Mouse (Mus musculus): ENCODE data around the gene Pigp. TPM values are rescaled to one million over a fixed set of nuclear protein-coding genes. Genes with fewer than 3 reads are reported as not detected.

Pigp gene
- polyA plus RNA-seq, 1 experiment from 2014 or later = 104 TPM

- Histone ChIP-seq H3K36me3 (no peaks in the 10 kb centered on the region), H3K4me2 (no peak overlapping the region), H3K9ac (no peak overlapping the region), H3K27ac (replicated peaks) (no peak overlapping the region), H3K4me3 (no peak overlapping the region), H3K9me3 (no peaks in the 10 kb centered on the region), H3K27me3 (peaks cover 31% of the 10 kb centered on the region), H3K4me1 (replicated peaks) (peaks cover 23% of the 10 kb centered on the region)
- WGBS = 44% methylated on average over 5 of the region's 5 CpGs
- no peak for ATAC-seq (ENCODE audit: low FRiP score, low read depth)
Measured at GRCm38 (mm10) chr16:94330429-94330828, 41.2 kb downstream of the Pigp start.

- Histone ChIP-seq H3K9ac (no peak overlapping the region), H3K36me3 (no peaks in the 10 kb centered on the region), H3K9me3 (no peaks in the 10 kb centered on the region), H3K4me3 (peak overlapping the region; percentile 34), H3K4me1 (replicated peaks) (peaks cover 23% of the 10 kb centered on the region), H3K4me2 (peak overlapping the region; percentile 57), H3K27ac (replicated peaks) (no peak overlapping the region), H3K27me3 (peaks cover 31% of the 10 kb centered on the region)
- no peak for ATAC-seq (ENCODE audit: low FRiP score, low read depth)
- 10% methylated on average over 25 of the region's 25 CpGs for WGBS
Measured at GRCm38 (mm10) chr16:94328881-94329867, 42.5 kb downstream of the Pigp start.

- H3K27ac ChIP-seq (replicated peaks) = no peak within 1 kb of the TSS
- under 1% methylated on average over 63 of the region's 63 CpGs for WGBS
- ATAC-seq (ENCODE audit: low FRiP score, low read depth) = no peak
- H3K36me3 ChIP-seq = no peaks in the 10 kb centered on the region
- H3K4me2 ChIP-seq = peak within 1 kb of the TSS; percentile 57
- H3K9me3 ChIP-seq = no peaks in the 10 kb centered on the region
- H3K27me3 ChIP-seq = peaks cover 31% of the 10 kb centered on the region
- peaks cover 23% of the 10 kb centered on the region for H3K4me1 ChIP-seq (replicated peaks)
- no peak within 1 kb of the TSS for H3K9ac ChIP-seq
- peak within 1 kb of the TSS; percentile 34 for H3K4me3 ChIP-seq
Measured at GRCm38 (mm10) chr16:94327781-94328711, 43.6 kb downstream of the Pigp start, which contains the start of gene Ripply3. Ripply3 (plus strand) TSS chr16:94328420.

- no peaks in the 10 kb centered on the region for H3K9me3 ChIP-seq
- H3K36me3 ChIP-seq = no peaks in the 10 kb centered on the region
- H3K4me2 ChIP-seq = no peak overlapping the region
- H3K27me3 ChIP-seq = peaks cover 31% of the 10 kb centered on the region
- H3K9ac ChIP-seq = no peak overlapping the region
- no peak for ATAC-seq (ENCODE audit: low FRiP score, low read depth)
- peaks cover 23% of the 10 kb centered on the region for H3K4me1 ChIP-seq (replicated peaks)
- H3K27ac ChIP-seq (replicated peaks) = no peak overlapping the region
- H3K4me3 ChIP-seq = no peak overlapping the region
- WGBS = 90% methylated on average over 3 of the region's 3 CpGs
Measured at GRCm38 (mm10) chr16:94326008-94326407, 45.6 kb downstream of the Pigp start.

- Histone ChIP-seq H3K9me3 (no peaks in the 10 kb centered on the region), H3K4me3 (no peak overlapping the region), H3K4me2 (no peak overlapping the region), H3K27ac (replicated peaks) (no peak overlapping the region), H3K9ac (no peak overlapping the region), H3K4me1 (replicated peaks) (peaks cover 12% of the 10 kb centered on the region), H3K27me3 (peaks cover 19% of the 10 kb centered on the region), H3K36me3 (no peaks in the 10 kb centered on the region)
- ATAC-seq (ENCODE audit: low FRiP score, low read depth) = no peak
- WGBS = 71% methylated on average over 5 of the region's 5 CpGs
Measured at GRCm38 (mm10) chr16:94323681-94324080, 48.0 kb downstream of the Pigp start.

- WGBS = 85% methylated on average over 5 of the region's 5 CpGs
- H3K27me3 ChIP-seq = no peaks in the 10 kb centered on the region
Measured at GRCm38 (mm10) chr16:94320223-94320622, 51.4 kb downstream of the Pigp start.

GRCm38 (mm10) chr16:94317752-94318151 is 53.9 kb downstream of the Pigp start:
- no peak overlapping the region for H3K27ac ChIP-seq (replicated peaks)
- no peaks in the 10 kb centered on the region for H3K27me3 ChIP-seq
- H3K36me3 ChIP-seq = no peaks in the 10 kb centered on the region
- no peak overlapping the region for H3K9ac ChIP-seq
- H3K4me1 ChIP-seq (replicated peaks) = peaks cover 11% of the 10 kb centered on the region
- H3K9me3 ChIP-seq = no peaks in the 10 kb centered on the region
- 85% methylated on average over 5 of the region's 5 CpGs for WGBS
- ATAC-seq (ENCODE audit: low FRiP score, low read depth) = no peak
- H3K4me3 ChIP-seq = no peak overlapping the region
- no peak overlapping the region for H3K4me2 ChIP-seq

More at GRCm38 (mm10) chr16:94320223-94320622, 51.4 kb downstream of the Pigp start:
- Histone ChIP-seq H3K9ac (no peak overlapping the region), H3K9me3 (no peaks in the 10 kb centered on the region), H3K4me1 (replicated peaks) (no peaks in the 10 kb centered on the region), H3K4me2 (no peak overlapping the region), H3K4me3 (no peak overlapping the region), H3K27ac (replicated peaks) (no peak overlapping the region), H3K36me3 (no peaks in the 10 kb centered on the region)
- ATAC-seq (ENCODE audit: low FRiP score, low read depth) = no peak

GRCm38 (mm10) chr16:94315215-94315614 is 56.4 kb downstream of the Pigp start:
- H3K4me3 ChIP-seq = no peak overlapping the region
- no peak for ATAC-seq (ENCODE audit: low FRiP score, low read depth)
- H3K9ac ChIP-seq = no peak overlapping the region
- 48% methylated on average over 1 of the region's 1 CpGs for WGBS
- peaks cover 22% of the 10 kb centered on the region for H3K4me1 ChIP-seq (replicated peaks)
- no peaks in the 10 kb centered on the region for H3K27me3 ChIP-seq
- H3K36me3 ChIP-seq = no peaks in the 10 kb centered on the region
- H3K27ac ChIP-seq (replicated peaks) = no peak overlapping the region
- H3K9me3 ChIP-seq = no peaks in the 10 kb centered on the region
- no peak overlapping the region for H3K4me2 ChIP-seq

- Histone ChIP-seq H3K36me3 (no peaks in the 10 kb centered on the region), H3K4me3 (no peak overlapping the region), H3K27me3 (no peaks in the 10 kb centered on the region), H3K9ac (no peak overlapping the region), H3K27ac (replicated peaks) (peak overlapping the region; percentile 100), H3K9me3 (no peaks in the 10 kb centered on the region), H3K4me1 (replicated peaks) (peaks cover 22% of the 10 kb centered on the region), H3K4me2 (no peak overlapping the region)
- 91% methylated on average over 5 of the region's 5 CpGs for WGBS
- ATAC-seq (ENCODE audit: low FRiP score, low read depth) = no peak
Measured at GRCm38 (mm10) chr16:94314626-94315025, 57.0 kb downstream of the Pigp start.

- Histone ChIP-seq H3K27ac (replicated peaks) (peak within 1 kb of the TSS; percentile 100), H3K4me2 (peak within 1 kb of the TSS; percentile 78)
- WGBS = under 1% methylated on average over 64 of the region's 64 CpGs
Measured at GRCm38 (mm10) chr16:94313229-94314030, 58.2 kb downstream of the Pigp start, which contains the start of gene Hlcs. Hlcs (minus strand) TSS chr16:94313571.

GRCm38 (mm10) chr16:94312663-94313228 is 58.9 kb downstream of the Pigp start:
- no peaks in the 10 kb centered on the region for H3K9me3 ChIP-seq
- under 1% methylated on average over 20 of the region's 20 CpGs for WGBS
- peak overlapping the region; percentile 100 for H3K27ac ChIP-seq (replicated peaks)
- H3K4me2 ChIP-seq = peak overlapping the region; percentile 78
- no peaks in the 10 kb centered on the region for H3K27me3 ChIP-seq
- ATAC-seq (ENCODE audit: low FRiP score, low read depth) = peak; percentile 91
- H3K36me3 ChIP-seq = no peaks in the 10 kb centered on the region
- peak overlapping the region; percentile 65 for H3K4me3 ChIP-seq
- H3K4me1 ChIP-seq (replicated peaks) = peaks cover 22% of the 10 kb centered on the region
- H3K9ac ChIP-seq = peak overlapping the region; percentile 83

More at GRCm38 (mm10) chr16:94313229-94314030, 58.2 kb downstream of the Pigp start, which contains the start of gene Hlcs:
- H3K4me1 ChIP-seq (replicated peaks) = peaks cover 22% of the 10 kb centered on the region
- H3K27me3 ChIP-seq = no peaks in the 10 kb centered on the region
- no peaks in the 10 kb centered on the region for H3K9me3 ChIP-seq
- H3K36me3 ChIP-seq = no peaks in the 10 kb centered on the region
- ATAC-seq (ENCODE audit: low FRiP score, low read depth) = peak; percentile 92
- H3K4me3 ChIP-seq = peak within 1 kb of the TSS; percentile 65
- peak within 1 kb of the TSS; percentile 83 for H3K9ac ChIP-seq

Measured in hindbrain, embryonic 15.5 days (tissue).